Mouse (Mus musculus) cortical plate, adult 2 months (tissue): ENCODE data around the gene Trim10.

Source experiments
- CTCF ChIP-seq: fragments of 200-500 bp; IDR thresholded peaks from 2 replicates; pipeline ENCODE4 v1.5.1; 2011; ENCODE audit warnings: mild to moderate bottlenecking, control low read depth, low read length; ENCODE audit not compliant: insufficient read depth; ENCODE audit errors: extremely low read depth
- POLR2A ChIP-seq: fragments of 200-500 bp; IDR thresholded peaks from 2 replicates; pipeline ENCODE4 v1.6.1; 2011; ENCODE audit warnings: mild to moderate bottlenecking, low read length, control low read depth; ENCODE audit not compliant: insufficient read depth; ENCODE audit errors: extremely low read depth

DNA sequence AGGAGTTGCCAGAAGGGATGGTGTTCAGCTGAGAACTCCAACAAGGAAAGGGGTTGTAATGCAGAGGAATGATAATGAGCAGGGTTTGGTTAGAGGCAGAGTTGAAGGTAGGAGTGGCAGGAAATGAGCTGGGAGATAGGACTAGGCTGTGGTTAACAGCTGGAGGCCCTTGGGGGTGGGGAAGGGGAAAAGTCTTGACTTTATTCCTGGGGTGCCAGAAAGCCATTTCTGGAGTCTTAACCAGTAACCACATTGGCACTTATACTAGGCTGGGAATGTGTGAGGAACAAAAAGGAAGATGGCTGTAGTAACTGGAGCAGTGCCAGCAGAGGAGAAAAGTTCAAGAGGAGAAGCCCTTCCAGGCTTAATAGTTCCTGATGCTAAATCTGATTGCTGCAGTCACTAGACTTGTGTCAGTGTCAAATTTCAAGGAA is 25.1 kb upstream of the Trim10 start:
- no peak for TF ChIP-seq CTCF
- TF ChIP-seq POLR2A = no peak
